Mouse (Mus musculus): Measurements from ENCODE around the gene Ostf1.

DNA sequence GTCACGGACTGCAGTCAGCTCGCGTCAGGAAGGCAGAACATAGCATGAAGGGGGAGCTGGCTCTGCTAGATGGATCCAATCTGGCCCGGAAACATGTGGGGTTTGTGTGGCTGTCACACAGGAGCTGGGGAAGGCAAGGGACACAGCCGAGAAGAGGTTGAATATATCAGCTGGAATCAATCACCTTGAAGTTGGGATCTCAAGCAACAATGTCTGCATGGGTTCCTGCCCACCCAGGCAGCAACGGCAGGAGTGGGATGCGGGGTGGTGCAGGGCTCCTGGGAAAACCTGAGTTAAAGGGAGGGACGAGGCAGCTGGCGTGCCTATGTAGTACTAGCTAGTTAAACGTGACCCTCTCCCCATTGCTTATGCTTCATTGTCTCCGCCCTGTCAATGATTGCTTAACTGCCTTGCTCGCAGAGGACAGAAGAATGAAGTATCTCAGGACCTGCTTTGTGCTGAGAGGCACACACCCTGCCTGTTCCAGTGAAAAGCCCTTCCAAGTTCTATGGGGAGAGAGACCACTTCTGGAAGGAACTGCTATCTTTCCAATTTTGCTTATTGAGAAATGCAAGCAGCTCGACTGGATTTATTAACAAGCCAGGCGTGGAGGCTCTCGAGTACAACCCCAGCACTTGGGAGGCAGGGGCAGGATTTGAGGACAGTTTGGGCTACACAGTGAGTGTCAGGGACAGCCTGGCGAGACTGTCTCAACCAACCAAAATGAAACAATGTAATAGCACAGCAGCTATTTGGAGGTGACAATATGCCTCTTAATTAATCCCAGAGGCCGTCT lies 53.2 kb downstream of the Ostf1 start:
- TF ChIP-seq POLR2A (IDR thresholded peaks at IDR 0.05; ENCODE audit: insufficient read length, low read depth) (no peak), CEBPB (IDR thresholded peaks at IDR 0.05; ENCODE audit: insufficient read depth, poor library complexity, severe bottlenecking) (no peak), MAX (IDR thresholded peaks at IDR 0.05; ENCODE audit: low read depth) (no peak), REST (IDR thresholded peaks at IDR 0.05; ENCODE audit: insufficient read depth, insufficient read length) (no peak), E2F4 (IDR thresholded peaks at IDR 0.05; ENCODE audit: insufficient read depth) (no peak), SRF (IDR thresholded peaks at IDR 0.05; ENCODE audit: control insufficient read depth, insufficient read length, low read depth) (no peak), TCF12 (IDR thresholded peaks at IDR 0.05; ENCODE audit: insufficient read depth, poor library complexity, severe bottlenecking) (no peak), MYOG (IDR thresholded peaks at IDR 0.05; ENCODE audit: control insufficient read depth in 1 of 3, insufficient read depth in 1 of 3, insufficient read length in 2 of 3, low read depth in 2 of 3) (no peak), POLR2AphosphoS2 (IDR thresholded peaks at IDR 0.05; ENCODE audit: insufficient read length, low read depth) (no peak), USF1 (IDR thresholded peaks at IDR 0.05; ENCODE audit: low read depth) (no peak)
